Mouse (Mus musculus) liver, postnatal 0 days (tissue): ENCODE data around the gene Vegfc. TPM values are rescaled to one million over a fixed set of nuclear protein-coding genes. Genes with fewer than 3 reads are reported as not detected.

Source experiments
- ATAC-seq: fragments of 200-750 bp; cut with Nextera tagmentation; 2 replicates; pipeline ENCODE4 v1.8.0; 2017; ENCODE audit warnings: mild to moderate bottlenecking, moderate library complexity
- DNase-seq: peaks from one replicate; pipeline ENCODE4 v3.0.0-alpha.2; 2016
- H3K27ac ChIP-seq: fragments of 300-500 bp; sonication (generic); 2 replicates; pipeline ENCODE4 v1.5.1; 2014; ENCODE audit warnings: antibody characterized with exemption, moderate library complexity, mild to moderate bottlenecking, low read depth
- H3K27me3 ChIP-seq: fragments of 300-500 bp; sonication (generic); 2 replicates; pipeline ENCODE4 v1.6.1; 2014; ENCODE audit warnings: low read length, control low read depth, mixed read lengths; ENCODE audit not compliant: insufficient read depth
- H3K36me3 ChIP-seq: fragments of 300-500 bp; sonication (generic); replicated peaks from 2 replicates; pipeline ENCODE4 v1.6.1; 2014; ENCODE audit warnings: mild to moderate bottlenecking, control low read depth, low read length, moderate library complexity, mixed read lengths; ENCODE audit not compliant: insufficient read depth
- H3K4me1 ChIP-seq: fragments of 300-500 bp; sonication (generic); 2 replicates; pipeline ENCODE4 v1.6.1; 2014; ENCODE audit warnings: antibody characterized with exemption, mild to moderate bottlenecking, control low read depth; ENCODE audit not compliant: insufficient read depth
- H3K4me2 ChIP-seq: fragments of 300-500 bp; sonication (generic); 2 replicates; pipeline ENCODE4 v1.6.1; 2014; ENCODE audit warnings: low read depth, mild to moderate bottlenecking, low read length, moderate library complexity, mixed read lengths
- H3K4me3 ChIP-seq: fragments of 300-500 bp; sonication (generic); 2 replicates; pipeline ENCODE4 v1.5.1; 2014; ENCODE audit warnings: low read depth, low read length
- H3K9ac ChIP-seq: fragments of 300-500 bp; sonication (generic); replicated peaks from 2 replicates; pipeline ENCODE4 v1.6.1; 2014; ENCODE audit warnings: mild to moderate bottlenecking, moderate library complexity
- H3K9me3 ChIP-seq: fragments of 300-500 bp; sonication (generic); 2 replicates; pipeline ENCODE4 v1.6.1; 2016; ENCODE audit warnings: mild to moderate bottlenecking, control low read depth, low read length, mixed read lengths
- CTCF ChIP-seq: sonication (generic); IDR thresholded peaks from 2 replicates; pipeline ENCODE4 v1.5.1; 2016; ENCODE audit warnings: antibody characterized with exemption, low read depth
- EP300 ChIP-seq: IDR thresholded peaks from 2 replicates; pipeline ENCODE4 v1.6.1; 2016; ENCODE audit warnings: antibody characterized with exemption, low read depth, mild to moderate bottlenecking
- WGBS: fragments of 180-500 bp; shearing (Covaris S2); extraction: QIAGEN DNeasy Blood & Tissue Kit; methylation state at CpG from one replicate; pipeline ENCODE4 v1.1.7; 2014; ENCODE audit not compliant: insufficient replicate concordance; 5-methylcytosine and 5-hydroxymethylcytosine counted together
- polyA plus RNA-seq: library from polyadenylated mRNA; unstranded; fragments of >200 nt; fragmentation: Nextera tagmentation; extraction: Ambion mirVana; gene quantifications from 2 replicates; pipeline ENCODE4 v1.2.1, GENCODE M21; 2015

Vegfc gene
- polyA plus RNA-seq, 1 experiment from 2014 or later, result 2.5 TPM

GRCm38 (mm10) chr8:54089204-54089603, 11.8 kb downstream of the Vegfc start:
- no peaks in the 10 kb centered on the region for H3K27me3 ChIP-seq
- ATAC-seq (no peak), DNase-seq (no peak)
- H3K4me1 ChIP-seq, result no peaks in the 10 kb centered on the region
- no peak for TF ChIP-seq EP300
- no peak for TF ChIP-seq CTCF
- no peak overlapping the region for H3K4me3 ChIP-seq
- WGBS, result 28% methylated on average over 4 of the region's 4 CpGs
- no peaks in the 10 kb centered on the region for H3K9me3 ChIP-seq
- no peak overlapping the region for H3K4me2 ChIP-seq
- H3K27ac ChIP-seq, result no peak overlapping the region
- no peak overlapping the region for H3K9ac ChIP-seq
- no peaks in the 10 kb centered on the region for H3K36me3 ChIP-seq

DNA sequence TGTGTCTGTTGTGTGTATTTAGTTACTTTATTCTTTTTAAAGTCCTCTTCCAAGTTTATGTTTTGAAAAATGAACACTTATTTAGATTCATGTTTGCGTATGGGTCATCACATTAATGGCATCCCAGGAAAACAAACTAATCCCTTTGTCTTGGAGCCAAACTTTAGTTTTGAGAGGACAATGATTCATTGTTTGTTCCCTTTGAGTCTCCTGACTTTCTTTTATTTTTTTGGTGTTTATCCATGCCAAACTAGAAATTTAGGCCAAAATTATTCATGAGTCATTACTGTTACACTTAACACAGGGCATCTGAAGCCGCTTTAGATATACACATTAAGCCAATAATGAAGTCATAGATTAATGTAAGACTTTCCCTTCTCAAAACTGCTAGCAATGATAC, 12.5 kb downstream of the Vegfc start:
- Histone ChIP-seq H3K4me3 (no peak overlapping the region), H3K9me3 (no peaks in the 10 kb centered on the region), H3K27ac (no peak overlapping the region), H3K9ac (no peak overlapping the region), H3K36me3 (no peaks in the 10 kb centered on the region), H3K4me1 (no peaks in the 10 kb centered on the region), H3K27me3 (no peaks in the 10 kb centered on the region), H3K4me2 (no peak overlapping the region)
- DNase-seq, result no peak
- TF ChIP-seq CTCF (no peak), EP300 (no peak)
- no peak for ATAC-seq
- 82% methylated on average over 2 of the region's 2 CpGs for WGBS

- Histone ChIP-seq H3K27me3 (no peaks in the 10 kb centered on the region), H3K9me3 (no peaks in the 10 kb centered on the region), H3K4me2 (no peak overlapping the region), H3K36me3 (no peaks in the 10 kb centered on the region), H3K27ac (no peak overlapping the region), H3K4me1 (no peaks in the 10 kb centered on the region), H3K9ac (no peak overlapping the region), H3K4me3 (no peak overlapping the region)
- DNase-seq (no peak), ATAC-seq (no peak)
- TF ChIP-seq EP300, result no peak
- TF ChIP-seq CTCF, result no peak
- WGBS, result 71% methylated on average over 6 of the region's 6 CpGs
Measured at GRCm38 (mm10) chr8:54100058-54100457, 22.7 kb downstream of the Vegfc start.

GRCm38 (mm10) chr8:54114581-54114980, 37.2 kb downstream of the Vegfc start:
- H3K36me3 ChIP-seq, result no peaks in the 10 kb centered on the region
- ATAC-seq (no peak), DNase-seq (no peak)
- H3K9me3 ChIP-seq, result no peaks in the 10 kb centered on the region
- no peak overlapping the region for H3K9ac ChIP-seq
- H3K4me3 ChIP-seq, result no peak overlapping the region
- no peak overlapping the region for H3K4me2 ChIP-seq
- WGBS, result 70% methylated on average over 3 of the region's 3 CpGs
- no peak for TF ChIP-seq EP300
- H3K27ac ChIP-seq, result no peak overlapping the region
- H3K27me3 ChIP-seq, result no peaks in the 10 kb centered on the region
- no peaks in the 10 kb centered on the region for H3K4me1 ChIP-seq

DNA sequence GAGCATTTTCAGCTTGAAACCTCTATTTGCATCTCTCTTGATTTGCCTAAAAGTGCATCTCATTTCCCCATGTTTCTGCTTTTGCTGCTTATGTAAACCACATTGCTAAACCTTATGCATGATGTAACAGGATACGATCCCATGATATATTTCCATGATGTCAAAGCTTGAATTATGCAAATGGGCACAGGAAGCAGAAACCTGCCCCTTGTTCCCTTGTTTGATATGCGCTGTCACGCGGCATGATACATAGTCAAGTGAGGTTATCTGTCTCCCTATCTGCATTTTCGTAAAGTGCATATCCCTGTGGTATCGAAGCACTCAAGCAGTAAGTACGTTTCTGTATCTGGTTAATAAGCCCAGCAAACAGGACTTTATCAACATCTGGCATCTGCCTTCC, 42.7 kb downstream of the Vegfc start:
- Histone ChIP-seq H3K4me1 (no peaks in the 10 kb centered on the region), H3K27me3 (no peaks in the 10 kb centered on the region), H3K4me2 (no peak overlapping the region), H3K27ac (no peak overlapping the region), H3K9me3 (no peaks in the 10 kb centered on the region), H3K9ac (no peak overlapping the region), H3K36me3 (no peaks in the 10 kb centered on the region), H3K4me3 (no peak overlapping the region)
- no peak for DNase-seq
- TF ChIP-seq EP300 (no peak), CTCF (no peak)
- WGBS, result 74% methylated on average over 7 of the region's 7 CpGs
- ATAC-seq, result no peak

GRCm38 (mm10) chr8:54121942-54122341, 44.5 kb downstream of the Vegfc start:
- no peak overlapping the region for H3K4me3 ChIP-seq
- no peaks in the 10 kb centered on the region for H3K27me3 ChIP-seq
- WGBS, result 62% methylated on average over 3 of the region's 3 CpGs
- H3K4me1 ChIP-seq, result no peaks in the 10 kb centered on the region
- no peak overlapping the region for H3K4me2 ChIP-seq
- DNase-seq (no peak), ATAC-seq (no peak)
- no peaks in the 10 kb centered on the region for H3K36me3 ChIP-seq
- no peak overlapping the region for H3K9ac ChIP-seq
- H3K9me3 ChIP-seq, result no peaks in the 10 kb centered on the region
- no peak overlapping the region for H3K27ac ChIP-seq
- TF ChIP-seq EP300 (no peak), CTCF (no peak)

GRCm38 (mm10) chr8:54122345-54122744, 44.9 kb downstream of the Vegfc start:
- Histone ChIP-seq H3K27ac (no peak overlapping the region), H3K36me3 (no peaks in the 10 kb centered on the region), H3K9me3 (no peaks in the 10 kb centered on the region), H3K4me2 (no peak overlapping the region), H3K4me1 (no peaks in the 10 kb centered on the region), H3K27me3 (no peaks in the 10 kb centered on the region), H3K9ac (no peak overlapping the region), H3K4me3 (no peak overlapping the region)
- WGBS, result 72% methylated on average over 1 of the region's 1 CpGs
- TF ChIP-seq CTCF, result no peak
- no peak for TF ChIP-seq EP300
- DNase-seq, result no peak
- ATAC-seq, result no peak
